Mouse (Mus musculus): ENCODE measurements at regions not wholly inside any gene's neighbourhood (a gene's known extent, or its start where the extent isn't known, plus 50 kb on each side); places are given as distances from the start of the nearest gene placed in this dataset.

GRCm38 (mm10) chr15:62462698-62463097, 1382.3 kb downstream of the Gsdmc2 start:
- TF ChIP-seq CTCF (IDR thresholded peaks at IDR 0.05; ENCODE audit: borderline replicate concordance, control insufficient read depth, extremely low read depth, insufficient read depth, low read length, poor library complexity): no peak
- TF ChIP-seq POLR2A (IDR thresholded peaks at IDR 0.05; ENCODE audit: control insufficient read depth, extremely low read depth, insufficient read depth, low read length, poor library complexity): no peak
